Mouse (Mus musculus): ENCODE data around the gene Psd.

- no peak for TF ChIP-seq CTCF (IDR thresholded peaks at IDR 0.05; ENCODE audit: borderline replicate concordance, control insufficient read depth, extremely low read depth, insufficient read depth, low read length, poor library complexity)
- no peak for TF ChIP-seq POLR2A (IDR thresholded peaks at IDR 0.05; ENCODE audit: control insufficient read depth, extremely low read depth, insufficient read depth, low read length, poor library complexity)
These were observed at the start of gene Psd for GRCm38 (mm10) chr19:46326756-46327305.
